Mouse (Mus musculus) hindbrain, postnatal 0 days (tissue): ENCODE measurements around the gene Klra1. TPM values are rescaled to one million over a fixed set of nuclear protein-coding genes. Genes with fewer than 3 reads are reported as not detected.
"Not testable (repeated sequence)": the region's sequence is repeated elsewhere in the genome, so short reads cannot be mapped to it uniquely, and the experiment has no call there.

Experiments used
- ATAC-seq: fragments of 200-750 bp; cut with Nextera tagmentation; 2 replicates; pipeline ENCODE4 v1.8.0; 2017; ENCODE audit warnings: mild to moderate bottlenecking, moderate TSS enrichment, moderate library complexity
- DNase-seq: peaks from one replicate; pipeline ENCODE4 v3.0.0-alpha.2; 2015; ENCODE audit warnings: low spot score
- H3K27ac ChIP-seq: fragments of 300-500 bp; sonication (generic); 2 replicates; pipeline ENCODE4 v1.5.1; 2014; ENCODE audit warnings: mild to moderate bottlenecking
- H3K27me3 ChIP-seq: fragments of 300-500 bp; sonication (generic); 2 replicates; pipeline ENCODE4 v1.6.1; 2014; ENCODE audit warnings: low read length, mixed read lengths; ENCODE audit not compliant: insufficient read depth
- H3K36me3 ChIP-seq: fragments of 300-500 bp; sonication (generic); 2 replicates; pipeline ENCODE4 v1.6.1; 2014; ENCODE audit warnings: low read length, mixed read lengths; ENCODE audit not compliant: insufficient read depth
- H3K4me1 ChIP-seq: fragments of 300-500 bp; sonication (generic); 2 replicates; pipeline ENCODE4 v1.6.1; 2014; ENCODE audit warnings: antibody characterized with exemption, low read length, mixed read lengths; ENCODE audit not compliant: insufficient read depth
- H3K4me2 ChIP-seq: fragments of 300-500 bp; sonication (generic); 2 replicates; pipeline ENCODE4 v1.6.1; 2014; ENCODE audit warnings: low read depth, mild to moderate bottlenecking, low read length, moderate library complexity, mixed read lengths
- H3K4me3 ChIP-seq: fragments of 300-500 bp; sonication (generic); 2 replicates; pipeline ENCODE4 v1.5.1; 2014; ENCODE audit warnings: low read length
- H3K9ac ChIP-seq: fragments of 300-500 bp; sonication (generic); replicated peaks from 2 replicates; pipeline ENCODE4 v1.6.1; 2014; ENCODE audit warnings: mild to moderate bottlenecking, low read length, moderate library complexity, mixed read lengths
- H3K9me3 ChIP-seq: fragments of 300-500 bp; sonication (generic); 2 replicates; pipeline ENCODE4 v1.6.1; 2016; ENCODE audit warnings: low read length, mixed read lengths
- CTCF ChIP-seq: IDR thresholded peaks from 2 replicates; pipeline ENCODE4 v1.5.1; 2016; ENCODE audit warnings: antibody characterized with exemption, control low read depth, low read depth
- WGBS: fragments of 180-500 bp; shearing (Covaris S2); extraction: QIAGEN DNeasy Blood & Tissue Kit; methylation state at CpG from one replicate; pipeline ENCODE4 v1.1.7; 2014; 5-methylcytosine and 5-hydroxymethylcytosine counted together
- polyA plus RNA-seq: library from polyadenylated mRNA; unstranded; fragments of >200 nt; fragmentation: Nextera tagmentation; extraction: Ambion mirVana; gene quantifications from 2 replicates; pipeline ENCODE4 v1.2.1, GENCODE M21; 2015
- total RNA-seq: library from RNA; depleted of rRNA; stranded (reverse); fragments of >200 nt; gene quantifications from 2 replicates; pipeline ENCODE4 v1.2.3, GENCODE M21; 2014; rRNA removed

The Klra1 gene
- not detected in 2 replicates for total RNA-seq
- polyA plus RNA-seq, result not detected in 2 replicates

DNA sequence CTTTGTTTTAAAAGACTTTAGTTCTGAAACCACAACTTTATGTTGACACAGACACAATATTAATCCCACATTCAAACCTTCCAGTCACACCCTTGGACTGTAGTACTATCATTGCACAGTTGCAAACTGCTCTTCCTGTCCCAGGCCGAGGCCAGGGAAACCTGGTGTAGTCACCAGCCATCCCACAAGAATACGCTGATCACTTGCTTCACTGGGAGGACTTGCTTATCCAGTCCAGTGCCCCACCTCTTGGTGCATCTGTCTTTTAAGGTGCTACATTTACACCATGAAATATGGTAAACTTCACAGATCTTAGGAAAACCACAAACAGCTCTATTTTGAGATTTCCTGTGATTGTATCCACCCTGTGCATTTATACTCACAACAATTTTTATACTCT, at the start of gene Klra1:
Klra1 (minus strand) TSS at position 125 of the 400 bp plus-strand sequence.
- no peak for TF ChIP-seq CTCF
- no peak for DNase-seq

DNA sequence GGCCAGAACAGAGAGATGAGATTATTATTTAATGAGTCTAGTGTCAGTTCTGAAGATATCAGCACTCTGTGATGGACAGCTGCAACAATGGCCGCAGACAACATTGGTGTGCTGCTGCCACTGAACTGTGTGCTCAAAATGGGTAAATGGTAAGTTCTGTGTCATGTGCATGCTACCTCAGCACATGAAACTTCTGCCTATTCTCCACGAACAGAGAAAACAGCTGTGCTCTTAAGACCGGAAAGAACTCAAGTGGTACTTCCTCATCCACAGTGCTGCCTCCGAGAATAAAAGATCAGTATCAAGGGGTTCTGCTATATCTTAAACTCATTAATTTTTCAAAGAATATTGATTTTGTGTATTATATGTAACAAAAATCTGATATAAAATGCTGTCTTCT, 42.8 kb upstream of the Klra1 start:
- no peak for ATAC-seq
- no peak overlapping the region for H3K27ac ChIP-seq
- no peak overlapping the region for H3K9ac ChIP-seq
- no peaks in the 10 kb centered on the region for H3K36me3 ChIP-seq
- TF ChIP-seq CTCF, result no peak
- no peak overlapping the region for H3K4me3 ChIP-seq
- no peak for DNase-seq
- 0 out of 2 replicates have a peak, but pooled peaks cover 5% of the 10 kb centered on the region for H3K9me3 ChIP-seq
- H3K4me2 ChIP-seq, result no peak overlapping the region
- no peaks in the 10 kb centered on the region for H3K27me3 ChIP-seq
- 88% methylated on average over 4 of the region's 4 CpGs for WGBS
- H3K4me1 ChIP-seq, result no peaks in the 10 kb centered on the region

More for the DNA sequence above, at the start of gene Klra1:
- H3K27me3 ChIP-seq, result no peaks in the 10 kb centered on the region
- no peak within 1 kb of the TSS for H3K4me2 ChIP-seq
- H3K9me3 ChIP-seq, result no peaks in the 10 kb centered on the region
- no peak within 1 kb of the TSS for H3K27ac ChIP-seq
- H3K36me3 ChIP-seq, result no peaks in the 10 kb centered on the region
- no peak for ATAC-seq
- no peak within 1 kb of the TSS for H3K9ac ChIP-seq
- no peak within 1 kb of the TSS for H3K4me3 ChIP-seq
- no peaks in the 10 kb centered on the region for H3K4me1 ChIP-seq
- 79% methylated on average over 2 of the region's 2 CpGs for WGBS

DNA sequence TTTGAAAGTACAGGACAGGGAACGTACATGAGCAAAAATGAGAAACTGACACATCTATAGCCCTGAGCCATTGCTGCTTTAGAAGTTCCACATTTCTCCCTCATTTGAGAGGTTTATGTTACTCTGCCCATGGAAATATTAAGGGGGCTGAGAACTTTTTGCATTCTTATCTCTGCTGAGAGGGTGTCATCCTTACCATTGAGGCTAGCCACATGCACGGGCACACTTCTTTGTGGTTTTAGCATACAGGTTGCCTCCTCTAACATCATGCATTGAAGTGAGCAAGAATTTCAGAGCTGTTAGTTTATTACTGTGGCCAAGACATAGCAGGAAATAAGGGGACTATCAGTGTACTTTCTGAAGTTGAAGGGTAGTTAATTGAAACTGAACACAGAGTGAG, 32.5 kb upstream of the Klra1 start:
- 83% methylated on average over 2 of the region's 2 CpGs for WGBS
- ATAC-seq (no peak), DNase-seq (no peak)
- Histone ChIP-seq H3K27ac (no peak overlapping the region), H3K27me3 (no peaks in the 10 kb centered on the region), H3K36me3 (no peaks in the 10 kb centered on the region), H3K4me3 (no peak overlapping the region), H3K9me3 (peaks cover 19% of the 10 kb centered on the region), H3K9ac (no peak overlapping the region), H3K4me1 (no peaks in the 10 kb centered on the region), H3K4me2 (no peak overlapping the region)
- TF ChIP-seq CTCF, result no peak

DNA sequence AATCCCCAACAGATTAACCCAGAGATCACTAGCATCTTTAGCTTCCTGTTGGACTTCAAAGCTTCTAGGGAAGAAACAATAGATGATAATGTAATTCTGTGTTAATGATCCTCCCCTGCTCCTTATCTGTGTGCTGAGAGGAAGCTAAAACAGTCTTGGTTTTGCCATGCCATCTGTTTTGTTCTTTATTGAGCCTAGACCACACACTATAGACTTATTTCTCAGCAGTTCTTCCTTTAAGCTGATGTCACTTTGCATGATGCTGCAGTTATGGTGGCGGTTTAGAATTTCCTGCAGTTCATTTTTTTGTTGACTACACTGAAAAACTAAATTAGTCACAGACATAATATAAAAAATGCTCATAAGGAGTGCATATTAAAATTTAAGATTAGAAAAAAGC, 18.2 kb upstream of the Klra1 start:
- 53% methylated on average over 1 of the region's 1 CpGs for WGBS
- ATAC-seq (no peak), DNase-seq (no peak)
- Histone ChIP-seq H3K4me1 (no peaks in the 10 kb centered on the region), H3K4me3 (no peak overlapping the region), H3K9me3 (0 out of 2 replicates have a peak, but pooled peaks cover 7% of the 10 kb centered on the region), H3K9ac (no peak overlapping the region), H3K27me3 (no peaks in the 10 kb centered on the region), H3K36me3 (no peaks in the 10 kb centered on the region), H3K27ac (no peak overlapping the region), H3K4me2 (no peak overlapping the region)
- no peak for TF ChIP-seq CTCF

DNA sequence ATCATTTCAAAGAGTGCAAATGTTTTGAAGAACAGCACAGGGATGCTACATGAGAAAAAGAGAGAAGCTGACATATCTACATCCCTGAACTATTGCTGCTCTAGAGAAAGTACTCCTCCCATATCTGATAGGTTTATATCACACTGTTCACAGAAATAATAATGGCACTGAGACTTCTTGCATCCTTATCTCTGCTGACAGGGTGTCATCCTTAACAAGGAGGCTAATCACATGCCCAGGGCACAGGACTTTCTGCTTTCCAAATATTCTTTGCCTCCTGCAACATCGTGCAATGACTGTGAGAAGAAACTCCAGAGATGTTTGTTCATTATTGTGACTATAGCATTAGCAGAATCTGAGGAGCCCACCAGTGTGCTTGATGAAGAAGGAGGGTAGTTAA, 871 bp downstream of the Klra1 start:
- H3K9me3 ChIP-seq, result no peaks in the 10 kb centered on the region
- H3K4me1 ChIP-seq, result no peaks in the 10 kb centered on the region
- no peak for DNase-seq
- H3K36me3 ChIP-seq, result no peaks in the 10 kb centered on the region
- H3K4me2 ChIP-seq, result no peak overlapping the region
- H3K9ac ChIP-seq, result no peak overlapping the region
- no peak overlapping the region for H3K4me3 ChIP-seq
- H3K27ac ChIP-seq, result no peak overlapping the region
- H3K27me3 ChIP-seq, result no peaks in the 10 kb centered on the region
- no peak for ATAC-seq
- WGBS, result 50% methylated on average over 1 of the region's 1 CpGs
- TF ChIP-seq CTCF, result no peak

DNA sequence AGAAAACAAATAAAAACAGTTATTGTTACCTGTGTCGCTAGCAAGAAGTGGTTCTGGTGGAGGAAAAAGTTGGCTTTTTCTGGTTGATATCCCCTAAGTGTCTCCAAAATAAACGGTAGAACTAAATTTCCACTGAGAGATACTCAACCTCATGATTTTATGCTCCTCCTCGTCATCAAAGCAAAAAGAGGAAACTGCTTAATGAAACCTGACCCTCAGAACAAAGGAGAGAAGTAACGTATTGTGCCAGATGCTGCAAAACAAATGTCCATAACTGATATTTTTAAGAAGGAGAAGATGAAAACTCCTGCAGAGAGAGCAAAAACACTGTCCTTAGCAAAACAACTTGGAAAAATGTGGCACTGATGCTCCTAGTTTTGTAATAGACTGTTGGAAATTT, 4.3 kb downstream of the Klra1 start:
- no peaks in the 10 kb centered on the region for H3K9me3 ChIP-seq
- no peak for DNase-seq
- no peak overlapping the region for H3K4me2 ChIP-seq
- H3K4me3 ChIP-seq, result no peak overlapping the region
- no peak overlapping the region for H3K27ac ChIP-seq
- ATAC-seq, result no peak
- WGBS, result 74% methylated on average over 4 of the region's 4 CpGs
- no peaks in the 10 kb centered on the region for H3K4me1 ChIP-seq
- H3K36me3 ChIP-seq, result no peaks in the 10 kb centered on the region
- TF ChIP-seq CTCF, result no peak
- no peaks in the 10 kb centered on the region for H3K27me3 ChIP-seq
- no peak overlapping the region for H3K9ac ChIP-seq

DNA sequence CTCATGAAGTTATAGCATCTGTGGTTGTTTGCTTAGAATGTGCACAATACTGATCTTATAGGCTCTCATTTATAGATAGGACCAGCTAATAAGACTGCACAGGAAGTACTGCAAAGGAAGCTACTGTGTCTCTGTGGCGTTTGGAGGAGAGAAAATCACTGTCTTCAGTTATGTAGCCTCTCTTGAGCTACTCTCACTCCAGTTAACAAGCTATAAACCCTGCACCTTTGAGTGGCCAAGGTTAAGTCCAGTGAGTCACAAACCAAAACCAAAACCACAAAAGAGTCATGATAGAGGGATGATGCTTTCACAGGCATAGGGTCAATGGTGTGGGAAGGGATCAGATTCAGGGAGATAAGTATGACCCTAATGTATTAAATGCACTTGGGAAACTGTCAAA, 41.3 kb downstream of the Klra1 start:
- H3K9ac ChIP-seq, H3K4me2 ChIP-seq, H3K4me1 ChIP-seq, H3K36me3 ChIP-seq, DNase-seq, H3K27me3 ChIP-seq, ATAC-seq, H3K4me3 ChIP-seq, H3K27ac ChIP-seq, H3K9me3 ChIP-seq: not testable (repeated sequence)
- 45% methylated on average over 1 of the region's 1 CpGs for WGBS

DNA sequence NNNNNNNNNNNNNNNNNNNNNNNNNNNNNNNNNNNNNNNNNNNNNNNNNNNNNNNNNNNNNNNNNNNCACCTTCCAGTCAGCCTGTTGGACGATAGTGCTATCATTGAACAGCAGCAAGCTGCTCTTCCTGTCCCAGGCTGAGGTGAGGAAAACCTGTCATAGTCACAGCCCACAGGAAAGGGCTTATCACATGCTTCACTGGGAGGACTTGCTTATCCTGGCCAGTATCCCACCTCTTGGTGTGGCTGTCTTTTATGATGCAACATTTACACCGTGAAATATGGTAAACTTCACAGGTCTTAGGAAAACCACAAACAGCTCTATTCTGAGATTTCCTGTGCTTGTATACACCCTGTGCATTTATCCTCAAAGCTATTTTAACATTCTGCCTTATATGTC, 44.7 kb downstream of the Klra1 start:
- not testable (repeated sequence) for H3K4me3 ChIP-seq, H3K4me1 ChIP-seq, H3K9ac ChIP-seq, H3K27me3 ChIP-seq, H3K9me3 ChIP-seq, DNase-seq, ATAC-seq, H3K36me3 ChIP-seq, H3K27ac ChIP-seq, H3K4me2 ChIP-seq
- WGBS, result 88% methylated on average over 2 of the region's 2 CpGs
